Mouse (Mus musculus) G1E (cell line): ENCODE data around the gene Zbtb43. TPM values are rescaled to one million over a fixed set of nuclear protein-coding genes. Genes with fewer than 3 reads are reported as not detected.
A peak's percentile ranks its signal among the peaks of the same experiment; 100 is the strongest.

ENCODE experiments used
- ATAC-seq: 2 replicates; pipeline ENCODE4 v1.8.0; 2016; ENCODE audit warnings: mild to moderate bottlenecking; ENCODE audit not compliant: insufficient number of reproducible peaks, poor library complexity, low FRiP score, severe bottlenecking; ENCODE audit errors: extremely low read depth
- DNase-seq: peaks from one replicate; pipeline ENCODE4 v3.0.0; 2012; ENCODE audit warnings: low spot score
- H3K27me3 ChIP-seq: 2 replicates; pipeline ENCODE4 v1.6.1; 2012; ENCODE audit warnings: mild to moderate bottlenecking, low read length, inconsistent platforms; ENCODE audit not compliant: insufficient read depth
- H3K36me3 ChIP-seq: replicated peaks from 2 replicates; pipeline ENCODE3; 2012; ENCODE audit warnings: mild to moderate bottlenecking, inconsistent platforms
- H3K4me1 ChIP-seq: 2 replicates; pipeline ENCODE4 v1.6.1; 2012; ENCODE audit warnings: low read depth, low read length, inconsistent platforms, mixed read lengths; ENCODE audit not compliant: insufficient read depth
- H3K4me3 ChIP-seq: 2 replicates; pipeline ENCODE4 v1.5.1; 2012; ENCODE audit warnings: low read depth, mild to moderate bottlenecking, inconsistent platforms, low read length, moderate library complexity, mixed read lengths
- H3K9me3 ChIP-seq: replicated peaks from 2 replicates; pipeline ENCODE4 v1.6.1; 2012; ENCODE audit warnings: inconsistent platforms
- CTCF ChIP-seq: IDR thresholded peaks from 2 replicates; pipeline ENCODE4 v1.5.1; 2012; ENCODE audit warnings: low read depth, low read length, inconsistent platforms, mixed read lengths
- GATA1 ChIP-seq: IDR thresholded peaks from 2 replicates; pipeline ENCODE4 v1.6.1; 2012; ENCODE audit warnings: borderline replicate concordance, low read length, inconsistent platforms, mixed read lengths
- GATA2 ChIP-seq: IDR thresholded peaks from 2 replicates; pipeline ENCODE4 v1.6.1; 2012; ENCODE audit warnings: low read depth, low read length, inconsistent platforms, borderline replicate concordance
- POLR2AphosphoS5 ChIP-seq: IDR thresholded peaks from 2 replicates; pipeline ENCODE4 v1.6.1; 2012; ENCODE audit warnings: low read depth, low read length, inconsistent platforms; ENCODE audit not compliant: insufficient replicate concordance
- TAL1 ChIP-seq: conservative IDR thresholded peaks from 2 replicates; pipeline ENCODE4 v1.6.1; 2012; ENCODE audit warnings: low read depth, low read length, inconsistent platforms, mixed read lengths
- polyA plus RNA-seq: library from polyadenylated mRNA; stranded (reverse); fragments of >175 nt; gene quantifications from 2 replicates; pipeline ENCODE4 v1.2.3, GENCODE M21; 2012
- total RNA-seq, 2 experiments: library from RNA; stranded (forward) in 1 of 2; stranded (reverse) in 1 of 2; fragments of 200-1000 nt in 1 of 2; fragments of >200 nt in 1 of 2; fragmentation: Nextera tagmentation in 1 of 2; gene quantifications; 2 replicates each; pipeline ENCODE4 v1.2.3; 2014 to 2017

Gene Zbtb43
- total and polyA plus RNA-seq, 3 experiments, result 3.6 to 22.6 (median 13.2) TPM

DNA sequence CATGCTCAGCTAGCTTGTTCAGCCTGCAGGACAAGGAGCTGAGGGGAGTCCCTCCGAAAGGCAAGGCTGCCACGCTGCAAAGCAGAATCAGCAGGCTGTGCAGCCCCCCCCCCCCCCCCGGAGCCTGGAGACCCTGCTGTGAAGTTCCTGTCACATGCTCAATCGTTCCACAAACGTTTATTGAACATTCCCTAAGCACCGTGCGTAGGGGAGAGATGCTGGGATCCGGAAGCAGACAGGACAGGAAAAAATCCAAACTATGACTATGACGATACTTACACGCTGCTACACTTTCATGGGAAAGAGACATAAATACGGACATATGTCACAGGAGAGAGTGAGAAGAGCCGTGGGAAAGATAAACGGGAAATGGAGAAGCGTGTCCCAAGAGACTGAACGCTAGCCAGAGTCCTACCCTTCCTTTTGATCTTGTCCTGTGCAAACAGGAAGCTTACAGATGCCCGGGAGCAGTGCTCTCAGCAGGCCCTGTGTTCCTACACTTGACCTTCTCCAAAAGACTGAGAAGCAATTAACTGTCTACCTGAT lies 32.3 kb downstream of the Zbtb43 start:
- Histone ChIP-seq H3K27me3 (peaks cover 51% of the 10 kb centered on the region), H3K4me3 (no peak overlapping the region), H3K9me3 (no peaks in the 10 kb centered on the region), H3K4me1 (peaks cover 23% of the 10 kb centered on the region), H3K36me3 (no peaks in the 10 kb centered on the region)
- TF ChIP-seq POLR2AphosphoS5 (no peak), TAL1 (no peak), GATA1 (no peak), CTCF (no peak), GATA2 (no peak)
- DNase-seq (no peak), ATAC-seq (no peak)

DNA sequence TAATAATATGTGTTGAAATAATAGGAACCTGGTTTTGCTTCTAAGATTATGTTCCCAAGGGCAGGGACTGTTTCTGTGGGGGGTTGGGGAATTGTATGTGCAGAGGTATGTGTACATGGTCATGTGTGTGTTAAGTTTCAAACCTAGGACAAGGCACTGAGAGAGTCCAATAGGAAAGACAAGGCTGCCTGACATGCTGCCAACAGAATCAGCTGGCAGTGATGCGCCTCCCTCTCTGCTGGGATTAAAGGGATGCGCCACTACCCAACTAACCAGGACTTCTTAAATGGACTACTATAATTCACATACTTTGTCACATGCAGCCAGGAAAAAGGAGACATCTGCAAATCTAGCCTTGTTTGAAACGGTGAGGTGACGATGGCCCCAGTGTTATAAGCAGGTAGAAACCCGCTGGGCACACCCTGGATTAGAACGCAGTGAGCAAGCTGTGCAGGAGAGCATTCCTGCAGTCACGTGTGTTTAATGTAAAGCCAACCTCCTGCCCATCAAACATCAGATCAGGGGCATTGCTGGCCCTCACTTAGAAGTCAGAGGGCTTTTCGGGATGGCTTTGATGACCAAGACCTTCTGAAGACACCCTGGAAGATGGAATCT lies 33.2 kb downstream of the Zbtb43 start:
- H3K27me3 ChIP-seq, result peaks cover 45% of the 10 kb centered on the region
- H3K36me3 ChIP-seq, result no peaks in the 10 kb centered on the region
- TF ChIP-seq GATA2 (no peak), GATA1 (no peak), CTCF (no peak), POLR2AphosphoS5 (no peak), TAL1 (no peak)
- peaks cover 23% of the 10 kb centered on the region for H3K4me1 ChIP-seq
- no peaks in the 10 kb centered on the region for H3K9me3 ChIP-seq
- ATAC-seq (no peak), DNase-seq (no peak)
- no peak overlapping the region for H3K4me3 ChIP-seq

DNA sequence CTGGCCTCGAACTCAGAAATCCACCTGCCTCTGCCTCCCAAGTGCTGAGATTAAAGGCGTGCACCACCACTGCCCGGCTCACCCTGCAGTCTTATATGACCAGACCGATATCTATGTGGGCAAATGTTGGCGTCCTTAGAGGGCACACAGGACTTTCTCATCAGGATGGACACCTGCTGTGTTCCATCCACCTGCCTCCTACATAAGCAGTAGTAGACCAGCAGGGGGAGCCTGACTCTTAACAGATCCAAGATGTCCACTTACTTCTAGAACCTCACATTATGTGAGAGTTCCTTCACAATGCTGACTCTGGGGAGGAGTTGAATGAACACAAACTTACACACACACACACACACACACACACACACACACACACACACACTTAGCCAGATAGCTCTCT lies 35.5 kb downstream of the Zbtb43 start:
- peaks cover 15% of the 10 kb centered on the region for H3K36me3 ChIP-seq
- H3K4me3 ChIP-seq, result no peak overlapping the region
- DNase-seq (peak; percentile 67), ATAC-seq (no peak)
- H3K27me3 ChIP-seq, result peaks cover 25% of the 10 kb centered on the region
- H3K9me3 ChIP-seq, result no peaks in the 10 kb centered on the region
- H3K4me1 ChIP-seq, result peaks cover 37% of the 10 kb centered on the region
- TF ChIP-seq CTCF, result peak; percentile 46; the same call in 1 of the 2 replicates
- TF ChIP-seq TAL1, result no peak

DNA sequence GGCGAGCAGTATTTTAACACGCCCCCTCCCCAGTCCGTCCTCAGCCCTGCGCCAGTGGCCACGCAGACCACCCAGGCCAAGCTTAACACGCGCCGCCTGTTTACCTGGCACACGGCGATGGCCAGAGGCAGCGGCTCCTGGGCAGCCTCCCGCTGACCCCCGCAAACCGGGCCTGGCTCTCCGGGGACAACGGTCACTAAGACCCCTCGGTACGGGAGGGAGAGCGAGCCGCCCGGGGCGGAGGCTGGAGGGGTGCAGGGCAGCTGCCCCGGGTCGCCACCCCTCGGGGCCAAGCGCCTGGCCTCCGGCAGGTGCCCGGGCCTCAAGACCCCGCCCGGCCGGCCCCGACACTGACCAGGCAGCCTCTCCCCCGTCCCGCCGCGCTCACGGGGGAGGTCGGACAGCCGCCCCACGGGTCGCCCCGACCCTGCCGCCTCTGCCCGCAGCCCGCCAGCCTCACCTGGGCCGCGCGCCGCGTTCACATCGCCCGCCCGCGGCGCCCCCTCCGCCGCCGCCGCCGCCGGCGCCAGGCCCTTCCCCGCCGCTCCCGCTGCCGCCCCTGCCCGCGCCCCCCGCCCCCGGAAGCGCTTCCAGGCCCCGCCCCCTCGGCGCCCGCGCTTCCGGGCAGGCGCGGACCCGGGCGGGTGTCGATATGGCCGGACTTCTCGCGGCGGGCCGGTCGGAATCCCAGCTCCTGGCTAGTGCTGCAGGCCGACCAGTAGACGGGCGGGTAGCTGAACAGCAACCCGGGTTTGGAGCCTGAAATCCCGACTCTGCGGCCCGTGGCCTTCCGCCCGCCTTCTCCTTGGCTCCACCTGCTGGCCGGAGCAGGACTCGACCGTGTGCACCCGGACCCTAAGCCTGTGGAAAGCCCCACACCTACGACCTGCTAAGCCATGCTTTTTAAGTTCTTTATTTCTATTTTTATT lies 37.3 kb downstream of the Zbtb43 start, which contains the start of gene Zbtb34:
Gene Zbtb34 (minus strand): TSS at position 554 of the 929 bp plus-strand sequence.
- Histone ChIP-seq H3K9me3 (no peaks in the 10 kb centered on the region), H3K4me1 (peaks cover 44% of the 10 kb centered on the region), H3K36me3 (peaks cover 33% of the 10 kb centered on the region), H3K27me3 (peaks cover 9% of the 10 kb centered on the region), H3K4me3 (peak within 1 kb of the TSS; percentile 97)
- peak; percentile 78 for DNase-seq
- no peak for TF ChIP-seq TAL1
- TF ChIP-seq GATA1, result no peak
- TF ChIP-seq POLR2AphosphoS5, result no peak
- no peak for TF ChIP-seq GATA2
- peak; percentile 91 for TF ChIP-seq CTCF
- ATAC-seq, result no peak

DNA sequence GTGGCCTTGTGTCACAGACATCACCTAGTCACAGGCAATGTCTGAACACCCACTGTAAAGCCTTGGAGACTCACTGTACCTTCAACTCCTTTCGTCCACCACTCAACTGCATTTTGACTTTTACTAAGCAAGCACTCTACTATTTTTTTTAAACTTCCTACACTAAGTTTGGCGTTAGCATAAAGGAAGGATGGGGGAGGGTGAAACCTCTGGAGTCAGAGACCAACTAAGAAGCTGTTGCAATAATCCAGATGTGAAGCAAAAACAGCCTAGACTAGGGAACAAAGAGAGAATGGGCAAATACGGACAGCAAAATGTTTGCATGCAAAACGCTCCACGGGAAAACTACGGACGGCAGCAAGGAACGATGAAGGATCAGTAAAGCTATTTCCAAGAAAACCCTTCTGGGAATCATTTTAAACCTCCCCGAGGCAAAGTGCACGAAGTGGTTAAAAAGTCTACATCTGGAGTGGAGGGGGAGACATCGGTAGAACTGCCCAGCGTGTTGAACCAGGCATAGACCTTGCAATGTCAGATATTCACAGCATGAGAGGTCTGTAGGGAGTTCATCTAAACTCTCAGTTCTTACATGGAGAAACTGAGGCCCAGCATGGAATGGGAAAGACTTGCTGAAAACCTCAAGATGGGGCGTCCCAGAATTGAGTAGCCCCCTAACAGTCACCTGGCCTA lies 38.1 kb downstream of the Zbtb43 start:
- Histone ChIP-seq H3K4me1 (peaks cover 45% of the 10 kb centered on the region), H3K27me3 (peaks cover 2% of the 10 kb centered on the region; the same call in 1 of the 2 replicates), H3K9me3 (no peaks in the 10 kb centered on the region), H3K4me3 (peak overlapping the region; percentile 97), H3K36me3 (peaks cover 38% of the 10 kb centered on the region)
- ATAC-seq, result no peak
- DNase-seq, result peak; percentile 31
- TF ChIP-seq GATA1 (no peak), CTCF (no peak), GATA2 (no peak), POLR2AphosphoS5 (no peak), TAL1 (no peak)

DNA sequence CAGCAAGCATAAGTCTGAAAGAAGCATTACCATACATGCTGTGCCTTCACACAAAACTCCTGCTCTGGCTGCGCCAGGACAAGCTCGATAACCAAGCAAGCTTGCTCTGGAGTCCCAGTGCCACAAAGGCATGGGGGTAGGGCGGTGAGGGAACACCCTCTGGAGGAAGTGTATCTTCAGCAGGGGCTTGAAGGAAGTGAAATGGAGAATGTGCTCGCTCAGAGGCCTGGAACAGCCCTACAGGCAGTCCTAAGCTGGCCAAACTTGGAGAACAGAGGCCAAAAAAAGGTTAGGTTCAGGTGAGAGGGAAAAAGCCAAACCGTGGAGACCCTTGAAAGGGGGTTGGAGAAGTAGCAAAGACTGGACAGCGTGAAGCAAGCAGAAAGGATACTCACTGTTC lies 39.0 kb downstream of the Zbtb43 start:
- peak; percentile 71 for ATAC-seq
- Histone ChIP-seq H3K4me1 (peaks cover 45% of the 10 kb centered on the region), H3K4me3 (peak overlapping the region; percentile 97), H3K27me3 (no peaks in the 10 kb centered on the region), H3K36me3 (peaks cover 43% of the 10 kb centered on the region), H3K9me3 (no peaks in the 10 kb centered on the region)
- DNase-seq, result peak; percentile 67
- no peak for TF ChIP-seq POLR2AphosphoS5
- no peak for TF ChIP-seq GATA2
- TF ChIP-seq TAL1, result no peak
- no peak for TF ChIP-seq CTCF
- TF ChIP-seq GATA1, result no peak
